10 mouse cellular contexts compared by ENCODE assay signal in genomic region chr1:136230201-136230600, GRCm38 (mm10). TPM values are rescaled to one million over a fixed set of nuclear protein-coding genes. Genes with fewer than 3 reads are reported as not detected.
DNase-seq lines count a peak whose midpoint lies in the region; ATAC-seq lines count a peak whose summit lies in the region.
"Had no signal": no experiment of that assay in that cellular context is flagged by ENCODE, and none has a peak within 500 bp of the region (broad histone marks: within the 10 kb centered on the region; RNA-seq: fewer than 3 reads in every experiment).

No protein-coding gene starts in this region.

- H3K9ac ChIP-seq in hindbrain, embryonic 14.5 days: no peak overlapping the region
- H3K9ac ChIP-seq in limb, embryonic 13.5 days: peak overlapping the region; percentile 78
- H3K9ac ChIP-seq in stomach, embryonic 15.5 days: peak overlapping the region; percentile 7; the same call in 1 of the 2 replicates

- peak overlapping the region; percentile 72 for H3K27ac ChIP-seq in heart, embryonic 10.5 days
- H3K27ac ChIP-seq in hindbrain, embryonic 14.5 days: no peak overlapping the region
- peak overlapping the region; percentile 70; the same call in 1 of the 2 replicates for H3K27ac ChIP-seq in limb, embryonic 13.5 days
- peak overlapping the region; percentile 88 for H3K27ac ChIP-seq in stomach, embryonic 15.5 days

- peaks cover 66% of the 10 kb centered on the region for H3K4me1 ChIP-seq in heart, embryonic 10.5 days
- peaks cover 45% of the 10 kb centered on the region for H3K4me1 ChIP-seq in hindbrain, embryonic 14.5 days (replicated peaks; ENCODE audit: control insufficient read depth, insufficient read depth, low read length)
- H3K4me1 ChIP-seq in limb, embryonic 13.5 days: peaks cover 60% of the 10 kb centered on the region
- H3K4me1 ChIP-seq in stomach, embryonic 15.5 days: peaks cover 41% of the 10 kb centered on the region

- no peak for DNase-seq in heart, embryonic 10.5 days (ENCODE audit: low spot score)
- no peak for DNase-seq in heart, adult 9 months (ENCODE audit: low spot score in 2 of 2)
- no peak for DNase-seq in hindbrain, embryonic 14.5 days (ENCODE audit: low spot score)
- no peak for DNase-seq in layer of hippocampus, adult 18-20 months (ENCODE audit: low spot score in 2 of 2)
- DNase-seq in ovary, adult 18-20 months (ENCODE audit: low spot score): no peak

- no peaks in the 10 kb centered on the region for H3K36me3 ChIP-seq in heart, embryonic 10.5 days
- no peaks in the 10 kb centered on the region for H3K36me3 ChIP-seq in hindbrain, embryonic 14.5 days (replicated peaks; ENCODE audit: control insufficient read depth, insufficient read depth)
- peaks cover 31% of the 10 kb centered on the region for H3K36me3 ChIP-seq in limb, embryonic 13.5 days
- no peaks in the 10 kb centered on the region for H3K36me3 ChIP-seq in stomach, embryonic 15.5 days

- H3K9me3 ChIP-seq in heart, embryonic 10.5 days: no peaks in the 10 kb centered on the region
- H3K9me3 ChIP-seq in hindbrain, embryonic 14.5 days (ENCODE audit: control insufficient read depth, low read length): no peaks in the 10 kb centered on the region
- no peaks in the 10 kb centered on the region for H3K9me3 ChIP-seq in limb, embryonic 13.5 days
- H3K9me3 ChIP-seq in stomach, embryonic 15.5 days: no peaks in the 10 kb centered on the region

- 0 out of 2 replicates have a peak overlapping the region, but pooled peaks have one; percentile 5 for H3K4me2 ChIP-seq in hindbrain, embryonic 14.5 days (replicated peaks)
- H3K4me2 ChIP-seq in limb, embryonic 13.5 days (replicated peaks): peak overlapping the region; percentile 81
- H3K4me2 ChIP-seq in stomach, embryonic 15.5 days: peak overlapping the region; percentile 93

- 34% methylated on average over 11 of the region's 11 CpGs for WGBS in heart, embryonic 10.5 days
- WGBS in hindbrain, embryonic 14.5 days: 30% methylated on average over 11 of the region's 11 CpGs
- 14% methylated on average over 11 of the region's 11 CpGs for WGBS in limb, embryonic 13.5 days
- 38% methylated on average over 11 of the region's 11 CpGs for WGBS in stomach, embryonic 15.5 days

- no peak overlapping the region for H3K4me3 ChIP-seq in heart, embryonic 10.5 days
- H3K4me3 ChIP-seq in hindbrain, embryonic 14.5 days (replicated peaks; ENCODE audit: low read length): no peak overlapping the region
- peak overlapping the region; percentile 68 for H3K4me3 ChIP-seq in limb, embryonic 13.5 days
- H3K4me3 ChIP-seq in stomach, embryonic 15.5 days (replicated peaks): peak overlapping the region; percentile 61

- no peak for ATAC-seq in hindbrain, embryonic 14.5 days (ENCODE audit: low FRiP score)
- no peak for ATAC-seq in limb, embryonic 13.5 days (ENCODE audit: low FRiP score, low read depth)
- peak; percentile 51 for ATAC-seq in stomach, embryonic 15.5 days (ENCODE audit: insufficient read depth, low FRiP score, low read depth)
- ATAC-seq in cerebellum, adult (ENCODE audit: insufficient number of reproducible peaks, low FRiP score, low TSS enrichment): no peak

- H3K27me3 ChIP-seq in heart, embryonic 10.5 days (ENCODE audit: insufficient read depth, poor library complexity, severe bottlenecking): peaks cover 72% of the 10 kb centered on the region
- 0 out of 2 replicates have a peak, but pooled peaks cover 7% of the 10 kb centered on the region for H3K27me3 ChIP-seq in hindbrain, embryonic 14.5 days (ENCODE audit: control insufficient read depth, insufficient read depth, low read length)
- H3K27me3 ChIP-seq in limb, embryonic 13.5 days: no peaks in the 10 kb centered on the region
- H3K27me3 ChIP-seq in stomach, embryonic 15.5 days (replicated peaks): no peaks in the 10 kb centered on the region

RNA-seq across cellular contexts. Expression of gene Inava, which starts 3.9 kb away (rescaled TPM):
- 2.5 and 7.9 TPM in 2 replicates for polyA plus RNA-seq in heart, embryonic 10.5 days (2016; fragmentation: Nextera tagmentation; extraction: Ambion mirVana)
- 2.6 and 2.8 TPM in 2 replicates for polyA plus RNA-seq in hindbrain, embryonic 14.5 days (2014; fragmentation: Nextera tagmentation; extraction: Ambion mirVana)
- polyA plus RNA-seq in limb, embryonic 13.5 days (2015; fragmentation: Nextera tagmentation; extraction: Ambion mirVana): 18.8 and 21.1 TPM in 2 replicates
- polyA plus RNA-seq in stomach, embryonic 15.5 days (2015; fragmentation: Nextera tagmentation; extraction: Ambion mirVana): 30.8 and 33.1 TPM in 2 replicates
- 1 to 10 TPM; 2.7 to 3.0 TPM for total RNA-seq in layer of hippocampus, adult 18-20 months (2021)

RNA-seq across cellular contexts. Expression of gene Mroh3, which starts 17.6 kb away (rescaled TPM):
- polyA plus RNA-seq in heart, embryonic 10.5 days (2016; fragmentation: Nextera tagmentation; extraction: Ambion mirVana): 0.11 TPM in 1 of 2 replicates, not detected in the other
- polyA plus RNA-seq in hindbrain, embryonic 14.5 days (2014; fragmentation: Nextera tagmentation; extraction: Ambion mirVana): not detected in 2 replicates
- polyA plus RNA-seq in limb, embryonic 13.5 days (2015; fragmentation: Nextera tagmentation; extraction: Ambion mirVana): 0.17 TPM in 1 of 2 replicates, not detected in the other
- polyA plus RNA-seq in stomach, embryonic 15.5 days (2015; fragmentation: Nextera tagmentation; extraction: Ambion mirVana): 0.66 and 0.73 TPM in 2 replicates
- total RNA-seq in layer of hippocampus, adult 18-20 months (2021): under 1 TPM; 0.41 to 0.54 TPM
- polyA plus RNA-seq: C2C12 had no signal

RNA-seq across cellular contexts. Expression of gene Gpr25, which starts 30.5 kb away (rescaled TPM):
- polyA plus RNA-seq in heart, embryonic 10.5 days (2016; fragmentation: Nextera tagmentation; extraction: Ambion mirVana): not detected in 2 replicates
- 1.2 and 2.3 TPM in 2 replicates for polyA plus RNA-seq in hindbrain, embryonic 14.5 days (2014; fragmentation: Nextera tagmentation; extraction: Ambion mirVana)
- polyA plus RNA-seq in limb, embryonic 13.5 days (2015; fragmentation: Nextera tagmentation; extraction: Ambion mirVana): not detected in 2 replicates
- not detected in 2 replicates for polyA plus RNA-seq in stomach, embryonic 15.5 days (2015; fragmentation: Nextera tagmentation; extraction: Ambion mirVana)
- total RNA-seq in layer of hippocampus, adult 18-20 months (2021): 1 to 10 TPM; 3.7 to 4.2 TPM
- polyA plus RNA-seq: C2C12; gonadal fat pad, adult 2 months had no signal

Comparison
In these comparisons a context has a peak if more than half of its experiments do, and no peak if none do; other contexts are left out.
1. H3K4me3 ChIP-seq: peak in limb, embryonic 13.5 days (single experiment) and stomach, embryonic 15.5 days (single experiment); none in heart, embryonic 10.5 days (single experiment) and hindbrain, embryonic 14.5 days (single experiment).
2. H3K4me2 ChIP-seq: peak in every context shown above with its lines; median percentile 93 in stomach, embryonic 15.5 days; 81 in limb, embryonic 13.5 days; 5 in hindbrain, embryonic 14.5 days.